In the genomic region with DNA sequence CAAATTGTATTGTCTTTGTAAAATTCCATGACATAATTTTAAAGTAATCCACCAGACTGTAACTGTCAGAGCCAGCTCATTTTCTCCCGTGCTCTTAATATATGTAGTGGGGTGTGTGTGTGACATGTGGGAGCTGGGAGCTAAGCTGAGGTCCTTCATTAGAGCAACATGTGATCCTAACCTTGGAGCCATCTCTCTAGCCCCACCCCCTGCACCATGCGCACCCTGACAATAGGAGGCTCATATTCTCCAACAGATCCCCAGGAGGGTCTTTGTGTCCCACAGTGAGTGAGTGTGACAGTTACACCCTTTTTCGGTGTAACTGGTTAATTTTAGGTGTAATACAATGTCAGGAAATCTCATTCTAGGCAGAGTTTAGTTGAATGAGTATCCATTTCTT, we compare ENCODE assay signal across 12 mouse cellular contexts.
"Had no signal": no experiment of that assay in that cellular context is flagged by ENCODE, and none has a peak within 500 bp of the region (broad histone marks: within the 10 kb centered on the region; RNA-seq: fewer than 3 reads in every experiment).

No protein-coding gene starts in this region.

- H3K27me3 ChIP-seq: midbrain, embryonic 12.5 days had no signal

- H3K4me2 ChIP-seq: limb, embryonic 13.5 days; midbrain, embryonic 12.5 days had no signal

- H3K9me3 ChIP-seq: limb, embryonic 13.5 days; midbrain, embryonic 12.5 days had no signal

- H3K4me1 ChIP-seq: midbrain, embryonic 12.5 days had no signal

- H3K4me3 ChIP-seq: limb, embryonic 13.5 days; midbrain, embryonic 12.5 days had no signal

- H3K9ac ChIP-seq: limb, embryonic 13.5 days; liver, embryonic 14.5 days; midbrain, embryonic 12.5 days had no signal

- DNase-seq: kidney, adult 18-20 months; kidney, postnatal 10 days; kidney, postnatal 4 days; left cerebral cortex, postnatal 4 days; lung, adult 18-20 months; lung, postnatal 4 days; thymus, postnatal 4 days had no signal

- ATAC-seq: lung, postnatal 0 days had no signal

- H3K36me3 ChIP-seq: limb, embryonic 13.5 days; midbrain, embryonic 12.5 days had no signal

- H3K27ac ChIP-seq: limb, embryonic 13.5 days; liver, embryonic 14.5 days; midbrain, embryonic 12.5 days; stomach, postnatal 0 days had no signal
